Comparison of ENCODE assay signal across 8 mouse cellular contexts in genomic region chr10:117845597-117846259, GRCm38 (mm10). TPM values are rescaled to one million over a fixed set of nuclear protein-coding genes. Genes with fewer than 3 reads are reported as not detected.
DNase-seq lines count a peak whose midpoint lies in the region; ATAC-seq and TF ChIP-seq lines count a peak whose summit lies in the region.

Rap1b (minus strand) TSS chr10:117846035.

- no peak for TF ChIP-seq CTCF in ES-Bruce4 (IDR thresholded peaks at IDR 0.05; ENCODE audit: low read depth, low read length)

- no peaks in the 10 kb centered on the region; the same call in 1 of the 2 replicates for H3K36me3 ChIP-seq in ES-Bruce4 (ENCODE audit: control insufficient read depth, insufficient read depth, low read length, poor library complexity, severe bottlenecking)
- H3K36me3 ChIP-seq in forebrain, embryonic 14.5 days (ENCODE audit: control insufficient read depth, insufficient read depth, low read length): no peaks in the 10 kb centered on the region
- H3K36me3 ChIP-seq in neural tube, embryonic 15.5 days: no peaks in the 10 kb centered on the region

- H3K4me3 ChIP-seq in ES-Bruce4 (ENCODE audit: low read depth, low read length): peak within 1 kb of the TSS; percentile 84
- H3K4me3 ChIP-seq in forebrain, embryonic 14.5 days (ENCODE audit: low read depth, low read length): peak within 1 kb of the TSS; percentile 89
- H3K4me3 ChIP-seq in neural tube, embryonic 15.5 days (replicated peaks): peak within 1 kb of the TSS; percentile 88

- H3K27me3 ChIP-seq in ES-Bruce4 (ENCODE audit: control insufficient read depth, insufficient read depth, low read length, poor library complexity, severe bottlenecking): no peaks in the 10 kb centered on the region
- H3K27me3 ChIP-seq in forebrain, embryonic 14.5 days (replicated peaks; ENCODE audit: control insufficient read depth, insufficient read depth, low read length): no peaks in the 10 kb centered on the region
- no peaks in the 10 kb centered on the region for H3K27me3 ChIP-seq in neural tube, embryonic 15.5 days (replicated peaks)

- peak within 1 kb of the TSS; percentile 69 for H3K4me2 ChIP-seq in forebrain, embryonic 14.5 days (ENCODE audit: low read length)
- peak within 1 kb of the TSS; percentile 71 for H3K4me2 ChIP-seq in neural tube, embryonic 15.5 days

- peak; percentile 86 for ATAC-seq in cerebellum, adult (ENCODE audit: insufficient number of reproducible peaks, low FRiP score, low TSS enrichment)
- peak; percentile 96 for ATAC-seq in forebrain, embryonic 14.5 days
- ATAC-seq in neural tube, embryonic 15.5 days (ENCODE audit: low FRiP score): peak; percentile 96

- peaks cover 4% of the 10 kb centered on the region for H3K4me1 ChIP-seq in ES-Bruce4 (ENCODE audit: control insufficient read depth, insufficient read depth, low read length)
- H3K4me1 ChIP-seq in forebrain, embryonic 14.5 days (ENCODE audit: control insufficient read depth, insufficient read depth, low read length): peaks cover 19% of the 10 kb centered on the region
- peaks cover 25% of the 10 kb centered on the region for H3K4me1 ChIP-seq in neural tube, embryonic 15.5 days

- no peak for TF ChIP-seq POLR2A in ES-Bruce4 (IDR thresholded peaks at IDR 0.05; ENCODE audit: insufficient read depth, low read length)

- peak within 1 kb of the TSS; percentile 99 for H3K9ac ChIP-seq in ES-Bruce4 (ENCODE audit: low read depth, poor library complexity, severe bottlenecking)
- H3K9ac ChIP-seq in forebrain, embryonic 14.5 days (ENCODE audit: low read length): peak within 1 kb of the TSS; percentile 87
- H3K9ac ChIP-seq in neural tube, embryonic 15.5 days (replicated peaks): peak within 1 kb of the TSS; percentile 96

- no peaks in the 10 kb centered on the region for H3K9me3 ChIP-seq in ES-Bruce4 (replicated peaks; ENCODE audit: control insufficient read depth, insufficient read depth, low read length, poor library complexity, severe bottlenecking)
- no peaks in the 10 kb centered on the region for H3K9me3 ChIP-seq in forebrain, embryonic 14.5 days (replicated peaks; ENCODE audit: control insufficient read depth, low read length)
- H3K9me3 ChIP-seq in neural tube, embryonic 15.5 days (replicated peaks): no peaks in the 10 kb centered on the region

- intact Hi-C loops in heart, postnatal 14 days (cut with DNase I): loop anchor here (2.0 to 5.0 kb wide), 6 partner anchors 52 to 262 kb away; partner anchors contain the start of gene Nup107

- peak within 1 kb of the TSS; percentile 49; the same call in 1 of the 2 replicates for H3K27ac ChIP-seq in ES-Bruce4 (ENCODE audit: insufficient read depth, low read length)
- H3K27ac ChIP-seq in forebrain, embryonic 14.5 days (ENCODE audit: low read depth, low read length): peak within 1 kb of the TSS; percentile 95
- H3K27ac ChIP-seq in neural tube, embryonic 15.5 days (replicated peaks): peak within 1 kb of the TSS; percentile 97

- no peak for TF ChIP-seq EP300 in ES-Bruce4 (IDR thresholded peaks at IDR 0.05; ENCODE audit: insufficient read depth, low read depth, low read length)

- peak; percentile 97 for DNase-seq in forebrain, embryonic 14.5 days (ENCODE audit: low spot score)
- peak; percentile 99 for DNase-seq in heart, postnatal 14 days
- DNase-seq in layer of hippocampus, adult 11-12 months (ENCODE audit: low spot score): peak; percentile 95
- DNase-seq in lung, adult 18-20 months: peak; percentile 95 to 97
- peak; percentile 94 for DNase-seq in testis, postnatal 14 days (ENCODE audit: low spot score)

- under 1% methylated on average over 80 of the region's 112 CpGs for WGBS in forebrain, embryonic 14.5 days
- under 1% methylated on average over 89 of the region's 112 CpGs for WGBS in neural tube, embryonic 15.5 days

RNA-seq across cellular contexts. Expression of gene Rap1b, which starts in this region (rescaled TPM):
- 149 and 150 TPM in 2 replicates for polyA plus RNA-seq in ES-Bruce4 (2011; ENCODE audit: insufficient read depth, insufficient read length, low read depth, missing spikeins)
- polyA plus RNA-seq in forebrain, embryonic 14.5 days (2014; fragmentation: Nextera tagmentation; extraction: Ambion mirVana): 138 and 160 TPM in 2 replicates
- total RNA-seq in heart, postnatal 14 days (2021): 10 to 100 TPM; 68.6 to 72.2 TPM
- 165 and 174 TPM in 2 replicates for polyA plus RNA-seq in neural tube, embryonic 15.5 days (2015; fragmentation: Nextera tagmentation; extraction: Ambion mirVana)

Comparison
In these comparisons a context has a peak if more than half of its experiments do, and no peak if none do; other contexts are left out.
1. Peak in every context shown above with its lines: DNase-seq, ATAC-seq, H3K4me3 ChIP-seq and H3K27ac ChIP-seq.